ENCODE assay signal across 22 mouse cellular contexts in the genomic region with DNA sequence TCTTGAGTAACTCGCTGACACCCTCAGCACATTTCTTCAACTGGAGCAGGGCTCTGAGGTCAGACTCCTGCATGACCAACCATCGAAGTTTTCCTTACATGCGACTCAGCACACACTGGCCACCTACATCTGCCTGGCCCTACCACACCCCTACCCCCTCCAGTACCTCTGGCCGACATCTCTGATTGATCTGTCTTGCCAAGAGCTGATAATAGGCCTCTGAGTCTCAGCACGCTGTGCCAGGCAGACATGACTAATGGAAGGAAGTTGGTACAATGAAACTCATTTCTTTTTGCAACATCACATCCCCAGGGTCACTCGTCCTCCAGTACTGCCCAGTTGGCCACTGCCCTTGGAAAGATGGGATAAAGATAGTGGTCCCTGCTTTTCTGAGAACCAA. TPM values are rescaled to one million over a fixed set of nuclear protein-coding genes. Genes with fewer than 3 reads are reported as not detected.
DNase-seq lines count a peak whose midpoint lies in the region; ATAC-seq lines count a peak whose summit lies in the region.
"Had no signal": no experiment of that assay in that cellular context is flagged by ENCODE, and none has a peak within 500 bp of the region (broad histone marks: within the 10 kb centered on the region; RNA-seq: fewer than 3 reads in every experiment).

No protein-coding gene starts in this region.

- peak; percentile 77 to 81 for DNase-seq in adrenal gland, adult (ENCODE audit: inconsistent age in 2 of 2, low spot score in 1 of 2)
- no peak for DNase-seq in adrenal gland, adult 18-20 months (ENCODE audit: low spot score in 2 of 2)
- DNase-seq in 3T3-L1 (ENCODE audit: low read depth, low spot score), result peak; percentile 59
- DNase-seq in adipocyte (ENCODE audit: low spot score), result peak; percentile 30
- peak; percentile 72 for DNase-seq in adrenal gland, postnatal 14 days
- DNase-seq in layer of hippocampus, adult 11-12 months (ENCODE audit: low spot score), result no peak
- no peak for DNase-seq in left cerebral cortex, adult 11 months (ENCODE audit: low spot score)
- DNase-seq: B cell, adult 2 months; cerebellum, adult 18-20 months; cerebellum, adult 9-10 months; cerebellum, postnatal 14 days; gastrocnemius, adult 2 months; gastrocnemius, postnatal 14 days; heart, adult 18-20 months; heart, postnatal 10 days; heart, postnatal 36 days; kidney, adult 11 months; kidney, adult 8-10 months had no signal

- no peak for ATAC-seq in granulocyte monocyte progenitor cell, adult 5-6 weeks (replicated peaks; ENCODE audit: poor library complexity, severe bottlenecking)
- ATAC-seq: activated CD4-positive, CD25-positive, alpha-beta regulatory T cell, adult 4 months; forebrain, embryonic 16.5 days; intestine, embryonic 15.5 days had no signal

RNA-seq across cellular contexts. Expression of gene Col27a1, which starts 35.1 kb away (rescaled TPM):
- total RNA-seq in adrenal gland, adult 18-20 months (2021), result 10 to 100 TPM; 10.6 to 15.1 TPM
- total RNA-seq in adrenal gland, postnatal 14 days (2021), result 8.1 and 9.2 TPM in 2 replicates
- 0.32 TPM in 2 replicates for total RNA-seq in granulocyte monocyte progenitor cell, adult 5-6 weeks (2014; fragmentation: Nextera tagmentation)
- total RNA-seq in granulocyte monocyte progenitor cell, adult 5-6 weeks (2017), result 0.10 and 0.60 TPM in 2 replicates

Comparison
In these comparisons a context has a peak if more than half of its experiments do, and no peak if none do; other contexts are left out.
1. DNase-seq: peak in adrenal gland, adult (2 of 2), 3T3-L1 (single experiment), adipocyte (single experiment) and adrenal gland, postnatal 14 days (single experiment); none in adrenal gland, adult 18-20 months (0 of 2), layer of hippocampus, adult 11-12 months (single experiment) and left cerebral cortex, adult 11 months (single experiment).